Mouse (Mus musculus) testis, adult 2 months (tissue): ENCODE data around the gene 4930578G10Rik. TPM values are rescaled to one million over a fixed set of nuclear protein-coding genes. Genes with fewer than 3 reads are reported as not detected.

ENCODE experiments used
- H3K27ac ChIP-seq: fragments of 200-500 bp; 2 replicates; pipeline ENCODE4 v1.5.1; 2012; ENCODE audit warnings: low read depth, low read length; ENCODE audit not compliant: control insufficient read depth, insufficient read depth
- H3K27me3 ChIP-seq: fragments of 200-500 bp; 2 replicates; pipeline ENCODE4 v1.6.1; 2012; ENCODE audit warnings: mild to moderate bottlenecking, low read length, moderate library complexity; ENCODE audit not compliant: control insufficient read depth, insufficient read depth
- H3K36me3 ChIP-seq: fragments of 200-500 bp; 2 replicates; pipeline ENCODE4 v1.6.1; 2012; ENCODE audit warnings: mild to moderate bottlenecking, low read length; ENCODE audit not compliant: control insufficient read depth, insufficient read depth
- H3K4me1 ChIP-seq: fragments of 200-500 bp; 2 replicates; pipeline ENCODE4 v1.6.1; 2012; ENCODE audit warnings: low read length; ENCODE audit not compliant: control insufficient read depth, insufficient read depth
- H3K4me3 ChIP-seq: fragments of 200-500 bp; 2 replicates; pipeline ENCODE4 v1.5.1; 2012; ENCODE audit warnings: low read depth, mild to moderate bottlenecking, low read length, moderate library complexity, mixed read lengths; ENCODE audit not compliant: control insufficient read depth
- CTCF ChIP-seq: fragments of 200-500 bp; IDR thresholded peaks from 2 replicates; pipeline ENCODE4 v1.5.1; 2012; ENCODE audit warnings: low read depth, mild to moderate bottlenecking, inconsistent platforms, low read length, moderate library complexity; ENCODE audit not compliant: control insufficient read depth, insufficient read depth, insufficient replicate concordance
- POLR2A ChIP-seq: fragments of 200-500 bp; IDR thresholded peaks from 2 replicates; pipeline ENCODE4 v1.6.1; 2012; ENCODE audit warnings: low read depth, mild to moderate bottlenecking, inconsistent platforms, low read length, moderate library complexity; ENCODE audit not compliant: control insufficient read depth
- polyA plus RNA-seq: library from polyadenylated mRNA; depleted of rRNA; stranded (reverse); fragments of >200 nt; gene quantifications from 2 replicates; pipeline ENCODE4 v1.2.3, GENCODE M21; 2012

4930578G10Rik gene
- polyA plus RNA-seq, 1 experiment: 14.9 TPM

DNA sequence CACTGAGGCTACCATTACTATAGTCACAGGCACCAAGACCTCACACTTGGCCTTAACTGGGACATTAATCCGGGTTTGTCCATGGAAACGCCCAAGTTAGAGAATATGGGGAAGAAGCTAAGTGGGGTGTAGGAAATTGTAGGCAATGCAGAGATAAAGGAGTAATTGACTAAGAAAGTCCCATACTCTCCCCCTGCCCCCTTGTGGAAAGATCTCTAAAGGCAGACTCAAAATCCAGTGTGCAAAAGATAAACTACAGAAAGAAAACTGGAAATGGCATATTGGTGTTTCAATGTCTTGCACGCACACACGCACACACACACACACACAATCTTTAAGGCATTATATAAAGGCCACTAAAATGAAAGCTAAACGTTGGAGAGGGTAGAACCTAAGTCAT lies 135.4 kb downstream of the 4930578G10Rik start:
- Histone ChIP-seq H3K27ac (no peak overlapping the region), H3K4me1 (peaks cover 6% of the 10 kb centered on the region; the same call in 1 of the 2 replicates), H3K27me3 (no peaks in the 10 kb centered on the region), H3K36me3 (no peaks in the 10 kb centered on the region), H3K4me3 (peak overlapping the region; percentile 66)
- no peak for TF ChIP-seq CTCF
- no peak for TF ChIP-seq POLR2A

DNA sequence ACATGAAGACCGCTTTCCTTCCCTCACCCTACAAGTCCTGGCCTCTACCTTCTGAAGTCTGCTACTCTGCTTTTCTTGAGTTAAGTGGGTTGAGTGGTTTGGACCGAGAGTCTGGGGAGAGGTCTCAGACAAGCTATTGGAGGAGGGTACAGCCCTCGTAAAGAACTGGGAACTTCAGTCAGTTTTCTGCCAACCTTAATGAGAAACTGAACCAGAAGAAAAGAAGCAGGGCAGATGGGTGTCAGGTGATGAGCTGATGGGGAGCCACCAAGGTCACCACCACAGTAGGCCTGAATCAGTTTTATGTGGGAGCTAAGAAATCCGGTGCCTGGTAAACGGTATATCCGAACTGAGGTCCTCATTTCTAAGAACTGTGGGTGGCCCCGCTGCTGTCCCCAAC lies 136.8 kb downstream of the 4930578G10Rik start:
- Histone ChIP-seq H3K4me3 (peak overlapping the region; percentile 72), H3K4me1 (peaks cover 6% of the 10 kb centered on the region; the same call in 1 of the 2 replicates), H3K27ac (no peak overlapping the region), H3K36me3 (no peaks in the 10 kb centered on the region), H3K27me3 (no peaks in the 10 kb centered on the region)
- TF ChIP-seq POLR2A (no peak), CTCF (no peak)

DNA sequence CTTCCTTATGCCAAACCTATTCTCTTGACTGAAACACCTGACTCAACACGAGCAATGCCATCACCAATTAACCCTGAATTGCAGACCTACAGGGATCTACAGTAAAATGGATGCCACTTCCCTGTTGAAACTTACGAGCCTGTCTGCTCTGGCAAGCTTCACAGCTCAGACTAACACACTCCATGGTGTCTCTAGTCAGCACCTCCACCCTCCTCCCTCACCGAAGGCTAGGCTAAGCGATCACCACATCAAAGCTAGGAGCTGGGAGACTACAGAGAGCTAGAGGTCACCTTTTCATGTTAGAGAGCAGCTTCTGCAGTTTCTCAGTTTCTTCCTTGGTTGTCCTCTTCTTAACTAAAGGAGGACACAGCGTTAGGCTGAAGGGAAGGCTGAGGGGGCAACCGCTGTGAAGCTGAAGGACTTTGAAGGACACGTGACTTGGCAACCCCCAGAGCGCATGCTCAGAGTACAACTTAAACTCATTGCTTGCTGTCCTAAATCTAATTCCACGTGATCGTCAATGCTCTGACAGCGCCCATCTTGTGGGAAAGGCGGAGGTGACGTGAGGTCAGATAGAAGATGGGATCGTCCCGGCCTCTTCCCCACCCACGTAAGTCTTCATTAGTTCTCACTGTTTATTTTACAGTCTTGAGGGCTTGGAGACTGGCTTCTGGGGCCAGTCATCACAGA lies 137.5 kb downstream of the 4930578G10Rik start:
- Histone ChIP-seq H3K27me3 (no peaks in the 10 kb centered on the region), H3K27ac (no peak overlapping the region), H3K4me3 (peak overlapping the region; percentile 82), H3K36me3 (no peaks in the 10 kb centered on the region), H3K4me1 (peaks cover 6% of the 10 kb centered on the region; the same call in 1 of the 2 replicates)
- TF ChIP-seq POLR2A: peak; percentile 53; the same call in 1 of the 2 replicates
- TF ChIP-seq CTCF: no peak

DNA sequence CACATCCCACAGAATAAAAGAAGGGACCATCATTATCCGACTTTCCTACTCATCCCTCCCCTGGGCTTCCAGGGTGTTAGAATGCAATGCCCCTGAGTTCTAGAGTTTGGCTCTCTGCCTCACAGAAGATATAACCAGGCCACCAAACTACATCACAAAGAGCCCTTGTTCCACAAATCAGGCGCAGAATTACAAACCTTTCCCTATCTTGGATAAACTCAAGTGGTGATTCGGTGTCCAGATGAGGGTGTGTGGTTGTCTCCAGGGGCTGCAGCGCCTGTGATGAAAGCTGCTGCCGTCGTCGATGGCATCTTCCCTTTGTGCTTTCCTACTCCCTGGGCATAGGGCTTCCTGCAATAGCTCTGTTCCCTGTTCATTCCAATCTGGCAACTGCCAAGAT lies 138.8 kb downstream of the 4930578G10Rik start, which contains the start of gene Fam205c:
Gene Fam205c (minus strand): TSS at position 101 of the 400 bp plus-strand sequence.
- no peak for TF ChIP-seq POLR2A
- TF ChIP-seq CTCF: no peak
- Histone ChIP-seq H3K27me3 (no peaks in the 10 kb centered on the region), H3K36me3 (no peaks in the 10 kb centered on the region), H3K4me1 (peaks cover 6% of the 10 kb centered on the region; the same call in 1 of the 2 replicates), H3K4me3 (peak within 1 kb of the TSS; percentile 82), H3K27ac (no peak within 1 kb of the TSS)

DNA sequence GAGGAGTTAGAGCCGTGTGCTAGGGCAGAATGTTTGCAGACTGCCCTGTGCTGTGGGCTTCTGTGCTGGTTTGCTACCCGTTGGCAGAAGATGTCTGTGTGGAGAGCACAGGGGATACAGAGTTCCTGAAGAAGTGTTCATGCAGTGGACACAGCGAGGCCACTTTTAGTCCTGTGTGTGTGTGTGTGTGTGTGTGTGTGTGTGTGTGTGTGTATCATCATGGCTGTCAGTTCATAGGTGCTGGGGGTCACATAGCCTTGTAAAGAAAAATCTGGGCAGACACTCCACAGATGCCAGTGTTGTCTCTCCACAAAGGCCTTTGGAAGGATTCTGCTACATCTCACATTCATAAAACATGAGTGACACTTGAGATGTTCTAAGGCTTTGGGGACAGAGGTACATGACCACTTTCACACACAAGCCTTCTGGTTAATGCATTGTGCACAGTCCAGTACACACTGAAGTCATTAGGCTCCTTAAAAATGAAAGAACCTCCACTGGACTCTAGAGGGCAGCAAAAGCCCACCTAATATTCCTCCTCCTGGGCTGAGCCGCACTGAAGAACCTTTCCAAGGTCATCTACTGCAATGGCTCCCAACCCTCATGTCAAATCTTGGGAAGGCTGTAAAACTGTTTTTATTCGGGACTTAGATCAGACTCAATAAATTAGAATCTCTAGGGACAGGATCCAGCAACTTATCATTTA lies 141.4 kb downstream of the 4930578G10Rik start:
- H3K27ac ChIP-seq: no peak overlapping the region
- no peaks in the 10 kb centered on the region for H3K27me3 ChIP-seq
- H3K4me3 ChIP-seq: no peak overlapping the region
- H3K36me3 ChIP-seq: no peaks in the 10 kb centered on the region
- H3K4me1 ChIP-seq: peaks cover 6% of the 10 kb centered on the region; the same call in 1 of the 2 replicates
- no peak for TF ChIP-seq CTCF
- TF ChIP-seq POLR2A: no peak

DNA sequence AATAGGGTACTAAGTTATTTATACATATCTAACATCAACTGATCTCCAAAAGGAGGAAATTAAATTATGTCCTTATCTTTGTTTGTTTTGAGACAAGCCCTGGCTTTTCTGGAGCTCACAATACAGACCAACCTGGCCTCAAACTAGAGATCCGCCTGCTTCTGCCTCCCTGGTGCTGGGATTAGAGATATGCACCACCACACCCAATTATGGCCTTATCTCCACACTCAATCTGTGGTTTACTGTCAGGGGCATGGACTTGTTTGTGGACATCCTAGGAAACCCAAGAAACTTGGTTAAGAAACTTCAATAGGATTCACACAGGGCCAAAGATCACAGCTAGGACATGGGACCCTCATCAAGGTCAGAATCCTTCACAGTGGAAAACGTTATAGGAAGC lies 142.3 kb downstream of the 4930578G10Rik start:
- Histone ChIP-seq H3K36me3 (no peaks in the 10 kb centered on the region), H3K4me3 (no peak overlapping the region), H3K4me1 (peaks cover 6% of the 10 kb centered on the region; the same call in 1 of the 2 replicates), H3K27me3 (no peaks in the 10 kb centered on the region), H3K27ac (no peak overlapping the region)
- no peak for TF ChIP-seq POLR2A
- TF ChIP-seq CTCF: no peak
